Mouse (Mus musculus) forebrain, embryonic 12.5 days (tissue): ENCODE measurements around the gene Spaca4. TPM values are rescaled to one million over a fixed set of nuclear protein-coding genes. Genes with fewer than 3 reads are reported as not detected.
A peak's percentile ranks its signal among the peaks of the same experiment; 100 is the strongest.

ENCODE experiments used
- ATAC-seq: fragments of 200-750 bp; cut with Nextera tagmentation; 2 replicates; pipeline ENCODE4 v1.8.0; 2017; ENCODE audit warnings: moderate TSS enrichment; ENCODE audit not compliant: low FRiP score
- H3K27ac ChIP-seq: fragments of 300-500 bp; sonication (generic); 2 replicates; pipeline ENCODE4 v1.5.1; 2016; ENCODE audit warnings: mild to moderate bottlenecking
- H3K27me3 ChIP-seq: fragments of 300-500 bp; sonication (generic); 2 replicates; pipeline ENCODE4 v1.6.1; 2016; ENCODE audit warnings: mild to moderate bottlenecking
- H3K36me3 ChIP-seq: fragments of 300-500 bp; sonication (generic); replicated peaks from 2 replicates; pipeline ENCODE4 v1.6.1; 2016; ENCODE audit warnings: mild to moderate bottlenecking
- H3K4me1 ChIP-seq: fragments of 300-500 bp; sonication (generic); 2 replicates; pipeline ENCODE4 v1.6.1; 2016
- H3K4me2 ChIP-seq: fragments of 300-500 bp; sonication (generic); 2 replicates; pipeline ENCODE4 v1.6.1; 2016; ENCODE audit warnings: mild to moderate bottlenecking, moderate library complexity
- H3K4me3 ChIP-seq: fragments of 300-500 bp; sonication (generic); replicated peaks from 2 replicates; pipeline ENCODE4 v1.5.1; 2016; ENCODE audit warnings: mild to moderate bottlenecking
- H3K9ac ChIP-seq: fragments of 300-500 bp; sonication (generic); 2 replicates; pipeline ENCODE4 v1.6.1; 2016; ENCODE audit warnings: mild to moderate bottlenecking
- H3K9me3 ChIP-seq: fragments of 300-500 bp; sonication (generic); 2 replicates; pipeline ENCODE4 v1.6.1; 2016
- WGBS: fragments of 180-500 bp; shearing (Covaris S2); methylation state at CpG from one replicate; pipeline ENCODE4 v1.1.7; 2016; 5-methylcytosine and 5-hydroxymethylcytosine counted together
- polyA plus RNA-seq: library from polyadenylated mRNA; unstranded; fragments of >200 nt; fragmentation: Nextera tagmentation; extraction: Ambion mirVana; gene quantifications from 2 replicates; pipeline ENCODE4 v1.2.1, GENCODE M21; 2016

Gene Spaca4
- polyA plus RNA-seq, 1 experiment from 2014 or later, result not detected

DNA sequence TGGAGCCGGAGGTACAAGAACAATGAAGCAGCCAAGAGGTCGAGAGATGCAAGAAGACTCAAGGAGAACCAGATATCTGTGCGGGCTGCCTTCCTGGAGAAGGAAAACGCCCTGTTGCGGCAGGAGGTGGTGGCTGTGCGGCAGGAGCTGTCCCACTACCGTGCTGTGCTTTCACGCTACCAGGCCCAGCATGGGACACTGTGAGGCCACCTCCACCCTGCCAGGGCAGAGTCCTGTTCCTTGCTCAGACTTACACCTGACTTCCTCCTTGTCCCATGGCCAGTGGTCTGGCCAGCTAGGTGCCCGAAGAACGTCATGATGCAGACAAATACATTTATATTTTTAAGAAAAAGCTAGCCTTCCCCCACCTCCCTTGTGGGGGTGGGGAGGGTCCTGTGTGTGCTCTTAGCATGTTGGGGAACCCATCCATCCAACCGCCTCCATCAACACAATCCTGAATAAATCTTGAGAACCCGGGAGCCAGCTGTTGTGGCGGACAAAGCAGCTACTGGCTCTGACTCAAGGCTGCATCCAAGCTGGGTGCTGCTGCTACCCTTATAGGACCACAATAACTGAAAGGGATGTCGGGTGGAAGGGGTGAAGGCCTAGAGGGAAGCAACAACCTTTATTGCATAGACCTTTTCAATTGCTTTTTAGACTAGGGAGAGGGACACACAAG, 15.8 kb downstream of the Spaca4 start:
- peak overlapping the region; percentile 70 for H3K27ac ChIP-seq
- peaks cover 61% of the 10 kb centered on the region for H3K4me1 ChIP-seq
- no peak overlapping the region for H3K9ac ChIP-seq
- peaks cover 42% of the 10 kb centered on the region for H3K36me3 ChIP-seq
- H3K4me2 ChIP-seq, result no peak overlapping the region
- ATAC-seq, result no peak
- H3K9me3 ChIP-seq, result no peaks in the 10 kb centered on the region
- 77% methylated on average over 14 of the region's 14 CpGs for WGBS
- H3K4me3 ChIP-seq, result no peak overlapping the region
- no peaks in the 10 kb centered on the region for H3K27me3 ChIP-seq

DNA sequence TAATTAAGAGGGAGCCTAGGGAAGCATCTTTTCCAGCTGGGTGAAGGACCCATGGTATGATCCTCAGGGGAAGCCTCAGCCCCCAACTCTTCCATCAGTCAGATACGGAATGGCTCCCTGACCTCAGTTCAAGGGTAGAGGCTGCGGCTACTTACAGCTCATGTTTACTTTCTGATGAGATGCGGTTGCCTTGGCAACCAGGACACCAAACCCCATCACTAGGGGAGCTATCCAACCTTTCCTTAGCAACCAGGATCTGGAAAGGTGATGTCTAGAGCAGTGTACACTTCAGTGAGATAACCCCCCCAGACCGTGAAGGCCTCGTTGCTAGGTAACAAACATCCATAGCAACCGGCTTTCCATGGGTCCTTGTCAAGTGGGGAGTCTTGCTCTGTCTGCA, 16.6 kb downstream of the Spaca4 start:
- WGBS, result 51% methylated on average over 6 of the region's 6 CpGs
- Histone ChIP-seq H3K27me3 (no peaks in the 10 kb centered on the region), H3K4me1 (peaks cover 57% of the 10 kb centered on the region), H3K27ac (peak overlapping the region; percentile 70; the same call in 1 of the 2 replicates), H3K9me3 (no peaks in the 10 kb centered on the region), H3K4me2 (no peak overlapping the region), H3K9ac (no peak overlapping the region), H3K36me3 (peaks cover 42% of the 10 kb centered on the region), H3K4me3 (no peak overlapping the region)
- ATAC-seq, result no peak

DNA sequence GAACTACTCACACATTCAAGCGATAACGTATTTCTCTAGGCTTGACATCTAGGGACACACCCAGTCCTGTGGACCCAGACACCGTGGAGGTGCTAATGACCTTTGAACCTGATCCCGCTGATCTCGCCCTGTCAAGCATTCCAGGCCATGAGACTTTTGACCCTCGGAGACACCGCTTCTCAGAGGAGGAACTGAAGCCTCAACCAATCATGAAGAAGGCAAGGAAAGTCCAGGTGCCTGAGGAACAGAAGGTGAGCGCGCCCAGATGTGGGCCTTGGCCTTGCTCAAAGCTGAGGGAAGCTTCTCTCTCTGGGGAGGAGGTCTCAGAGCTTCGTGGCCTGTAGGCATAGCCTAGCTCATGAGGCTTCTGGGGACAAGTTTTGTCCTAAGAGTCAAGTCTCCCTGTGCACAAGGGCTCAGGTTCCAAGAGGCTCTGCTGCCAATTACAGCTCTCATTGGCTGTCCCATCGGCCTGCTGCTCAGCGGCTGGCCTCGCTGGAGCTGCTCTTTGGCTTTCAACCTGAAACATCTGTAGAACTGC, 17.3 kb downstream of the Spaca4 start:
- Histone ChIP-seq H3K4me1 (peaks cover 62% of the 10 kb centered on the region), H3K27me3 (no peaks in the 10 kb centered on the region), H3K9me3 (no peaks in the 10 kb centered on the region), H3K27ac (peak overlapping the region; percentile 67), H3K36me3 (peaks cover 38% of the 10 kb centered on the region), H3K4me3 (no peak overlapping the region), H3K4me2 (peak overlapping the region; percentile 99; the same call in 1 of the 2 replicates), H3K9ac (no peak overlapping the region)
- ATAC-seq, result no peak
- WGBS, result 68% methylated on average over 13 of the region's 13 CpGs

DNA sequence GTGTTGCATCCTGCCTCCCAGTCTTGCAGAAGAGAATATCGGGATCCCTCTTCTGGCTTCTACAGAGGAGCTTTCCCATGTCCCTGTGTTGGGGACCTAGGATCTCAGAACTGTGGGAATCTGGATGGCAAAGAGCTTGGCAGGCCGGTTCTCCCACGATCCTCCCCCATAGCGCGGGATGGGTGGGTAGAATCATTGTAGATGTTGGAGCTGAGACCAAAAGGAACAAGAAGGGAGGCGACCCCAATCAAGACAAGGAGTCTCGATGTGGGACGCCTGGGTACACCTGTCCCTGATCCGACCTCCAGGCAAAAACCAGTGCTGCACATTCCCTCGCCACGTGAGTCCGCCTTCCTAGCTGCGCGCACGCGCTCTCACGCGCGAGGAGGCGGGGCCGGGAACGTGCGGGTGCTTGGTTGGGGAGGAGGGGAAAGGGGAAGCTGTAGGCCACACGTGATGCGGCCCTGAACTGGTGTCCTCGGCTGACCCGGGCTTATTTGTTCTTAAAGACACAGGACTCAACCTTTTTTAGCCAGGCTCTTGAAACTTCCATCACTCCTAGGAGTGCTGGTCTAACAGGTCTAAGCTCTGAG, 18.1 kb downstream of the Spaca4 start:
- H3K36me3 ChIP-seq, result peaks cover 30% of the 10 kb centered on the region
- H3K9me3 ChIP-seq, result no peaks in the 10 kb centered on the region
- H3K27ac ChIP-seq, result peak overlapping the region; percentile 78
- H3K9ac ChIP-seq, result peak overlapping the region; percentile 79; the same call in 1 of the 2 replicates
- no peaks in the 10 kb centered on the region for H3K27me3 ChIP-seq
- under 1% methylated on average over 27 of the region's 27 CpGs for WGBS
- H3K4me2 ChIP-seq, result peak overlapping the region; percentile 99
- H3K4me3 ChIP-seq, result peak overlapping the region; percentile 61
- peaks cover 70% of the 10 kb centered on the region for H3K4me1 ChIP-seq
- ATAC-seq, result peak; percentile 5; the same call in 1 of the 2 replicates

DNA sequence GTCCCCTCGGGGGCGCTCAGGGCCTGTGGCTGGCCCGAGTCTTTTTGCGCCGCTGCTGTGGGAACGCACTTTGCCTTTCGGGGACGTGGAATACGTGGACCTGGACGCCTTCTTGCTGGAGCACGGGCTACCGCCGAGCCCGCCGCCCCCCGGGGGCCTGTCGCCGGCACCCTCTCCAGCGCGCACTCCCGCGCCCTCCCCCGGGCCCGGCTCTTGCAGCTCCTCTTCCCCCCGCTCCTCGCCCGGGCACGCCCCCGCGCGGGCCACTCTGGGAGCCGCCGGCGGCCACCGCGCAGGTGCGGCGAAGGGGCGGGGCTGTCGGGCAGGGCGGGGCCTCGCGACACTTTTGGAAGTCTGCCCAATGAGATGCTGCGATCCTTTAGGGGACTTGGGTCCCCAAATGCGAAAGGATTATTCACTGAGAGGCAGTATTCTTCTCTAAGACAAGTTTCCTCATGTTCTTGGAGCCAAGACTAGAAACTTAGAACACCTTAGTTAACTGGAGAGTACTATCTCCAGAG, 18.8 kb downstream of the Spaca4 start:
- Histone ChIP-seq H3K27me3 (no peaks in the 10 kb centered on the region), H3K36me3 (peaks cover 23% of the 10 kb centered on the region), H3K4me3 (peak overlapping the region; percentile 61), H3K9me3 (no peaks in the 10 kb centered on the region), H3K4me2 (peak overlapping the region; percentile 99), H3K4me1 (peaks cover 70% of the 10 kb centered on the region), H3K9ac (peak overlapping the region; percentile 79), H3K27ac (peak overlapping the region; percentile 78)
- 0 out of 2 replicates have a peak, but pooled peaks have one; percentile 1 for ATAC-seq
- under 1% methylated on average over 45 of the region's 45 CpGs for WGBS

DNA sequence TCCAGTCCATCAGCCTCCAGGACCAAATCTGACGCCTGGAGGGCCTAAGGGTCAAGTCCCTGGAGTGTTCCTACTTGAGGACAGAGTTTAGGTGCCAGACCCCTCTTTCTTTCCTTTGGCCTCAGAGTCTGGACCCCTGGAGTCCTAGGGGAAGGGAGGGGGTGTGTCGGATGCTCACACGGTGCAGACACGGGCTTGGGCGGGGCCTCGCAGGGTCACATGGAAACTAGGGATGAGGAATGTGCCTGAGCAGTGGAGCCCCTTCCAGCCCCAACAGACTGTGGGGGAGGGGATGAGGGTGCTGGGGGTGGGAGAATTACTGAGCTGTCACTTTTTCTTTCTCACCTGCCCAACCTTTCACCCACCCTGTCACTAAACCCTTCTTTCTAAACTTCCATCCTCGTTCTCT, 19.7 kb downstream of the Spaca4 start:
- Histone ChIP-seq H3K4me1 (peaks cover 78% of the 10 kb centered on the region), H3K27ac (peak overlapping the region; percentile 51; the same call in 1 of the 2 replicates), H3K36me3 (peaks cover 14% of the 10 kb centered on the region), H3K4me2 (peak overlapping the region; percentile 99), H3K4me3 (peak overlapping the region; percentile 61), H3K27me3 (peaks cover 8% of the 10 kb centered on the region; the same call in 1 of the 2 replicates), H3K9ac (peak overlapping the region; percentile 79), H3K9me3 (no peaks in the 10 kb centered on the region)
- 1% methylated on average over 7 of the region's 7 CpGs for WGBS
- no peak for ATAC-seq

DNA sequence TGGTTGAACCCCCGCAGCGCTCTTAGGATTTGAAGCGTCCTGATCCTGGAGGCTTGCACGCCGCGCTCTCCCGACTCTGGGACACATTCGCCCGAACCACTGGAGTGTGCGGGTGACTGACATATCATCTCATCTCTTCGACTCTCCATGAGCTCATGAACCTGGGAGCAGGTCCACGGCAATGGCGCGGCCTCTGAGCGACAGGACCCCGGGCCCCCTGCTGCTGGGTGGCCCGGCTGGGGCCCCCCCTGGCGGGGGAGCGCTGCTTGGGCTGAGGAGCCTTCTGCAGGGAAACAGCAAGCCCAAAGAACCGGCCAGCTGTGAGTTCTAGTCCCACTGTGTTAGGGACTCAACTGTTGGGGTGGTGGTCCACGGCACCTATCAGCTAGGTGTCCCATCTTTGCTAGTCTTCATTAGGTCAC, 20.2 kb downstream of the Spaca4 start:
- 0% methylated on average over 21 of the region's 21 CpGs for WGBS
- H3K4me3 ChIP-seq, result peak overlapping the region; percentile 61
- H3K36me3 ChIP-seq, result peaks cover 10% of the 10 kb centered on the region
- H3K27ac ChIP-seq, result peak overlapping the region; percentile 51
- peaks cover 10% of the 10 kb centered on the region for H3K27me3 ChIP-seq
- H3K9me3 ChIP-seq, result no peaks in the 10 kb centered on the region
- H3K9ac ChIP-seq, result peak overlapping the region; percentile 79
- H3K4me1 ChIP-seq, result peaks cover 80% of the 10 kb centered on the region
- peak overlapping the region; percentile 99 for H3K4me2 ChIP-seq
- ATAC-seq, result no peak

DNA sequence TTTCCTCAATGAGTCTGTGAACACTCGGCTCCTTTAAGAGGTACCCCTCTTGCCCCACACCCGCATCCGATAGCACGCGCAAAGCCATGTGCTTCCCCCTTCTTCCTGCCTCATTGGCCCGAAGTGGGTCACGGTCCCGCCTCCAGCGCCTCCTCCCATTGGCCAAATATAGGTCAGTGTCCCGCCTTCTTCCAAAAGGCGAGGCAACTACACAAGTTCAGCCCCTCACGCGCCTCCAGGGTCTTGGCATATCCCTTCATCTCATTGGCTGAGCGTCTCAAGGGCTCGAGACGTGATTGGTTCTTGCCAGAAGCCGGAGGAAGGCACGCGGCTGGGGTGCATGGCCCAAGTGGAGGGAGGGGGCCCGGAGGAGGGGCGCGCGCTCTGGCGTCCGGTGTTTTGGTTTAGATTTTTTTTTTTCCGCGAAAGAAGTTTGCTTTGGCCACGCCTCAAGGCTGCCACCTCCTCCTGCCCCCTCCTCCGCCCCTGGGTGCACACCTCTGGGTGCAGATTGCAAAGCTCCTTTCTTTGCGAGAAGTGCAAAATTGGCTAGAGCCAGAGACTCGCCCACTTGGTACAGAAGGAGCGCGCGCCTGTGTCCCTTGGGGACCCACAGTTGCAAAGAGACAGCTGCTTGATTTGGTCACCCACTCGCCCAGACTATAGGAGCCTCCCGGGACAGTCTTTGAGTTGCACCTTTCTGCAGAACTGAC, 20.7 kb downstream of the Spaca4 start, which contains the start of gene Dbp:
Dbp (plus strand) TSS at position 359 of the 713 bp plus-strand sequence.
- Histone ChIP-seq H3K9me3 (no peaks in the 10 kb centered on the region), H3K9ac (peak within 1 kb of the TSS; percentile 79), H3K4me3 (peak within 1 kb of the TSS; percentile 61), H3K27ac (peak within 1 kb of the TSS; percentile 87), H3K4me2 (peak within 1 kb of the TSS; percentile 99), H3K4me1 (peaks cover 83% of the 10 kb centered on the region), H3K27me3 (peaks cover 15% of the 10 kb centered on the region), H3K36me3 (0 out of 2 replicates have a peak, but pooled peaks cover 4% of the 10 kb centered on the region)
- 1% methylated on average over 36 of the region's 36 CpGs for WGBS
- peak; percentile 86 for ATAC-seq

DNA sequence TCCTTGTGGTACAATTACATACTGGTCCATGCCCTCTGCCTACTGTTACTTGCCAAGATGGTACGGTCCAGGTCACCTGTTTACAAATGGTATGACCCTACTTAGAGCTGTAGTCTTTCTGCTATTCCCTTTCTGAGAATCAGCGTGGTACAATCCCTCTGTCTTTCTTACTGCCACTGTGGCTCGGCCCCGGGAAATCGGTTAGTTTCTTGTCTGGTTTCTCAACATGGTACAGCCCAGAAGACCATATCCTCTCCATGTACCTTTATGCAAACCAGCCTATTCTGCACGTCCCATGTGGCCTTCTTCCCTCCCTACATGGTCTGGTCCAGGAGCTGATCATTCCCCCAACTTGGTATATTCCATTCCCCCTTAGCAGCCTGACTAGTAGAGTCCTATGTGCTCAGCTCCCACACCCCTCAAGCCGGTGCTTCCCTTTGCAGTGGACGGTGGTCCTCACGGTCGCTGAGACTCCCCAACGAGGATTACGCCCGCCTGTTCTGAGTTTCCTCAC, 21.5 kb downstream of the Spaca4 start:
- Histone ChIP-seq H3K4me3 (peak overlapping the region; percentile 43), H3K4me1 (peaks cover 83% of the 10 kb centered on the region), H3K9me3 (no peaks in the 10 kb centered on the region), H3K9ac (peak overlapping the region; percentile 56), H3K27ac (peak overlapping the region; percentile 87), H3K36me3 (no peaks in the 10 kb centered on the region), H3K4me2 (peak overlapping the region; percentile 99), H3K27me3 (peaks cover 23% of the 10 kb centered on the region)
- WGBS, result under 1% methylated on average over 13 of the region's 13 CpGs
- ATAC-seq, result peak; percentile 40

DNA sequence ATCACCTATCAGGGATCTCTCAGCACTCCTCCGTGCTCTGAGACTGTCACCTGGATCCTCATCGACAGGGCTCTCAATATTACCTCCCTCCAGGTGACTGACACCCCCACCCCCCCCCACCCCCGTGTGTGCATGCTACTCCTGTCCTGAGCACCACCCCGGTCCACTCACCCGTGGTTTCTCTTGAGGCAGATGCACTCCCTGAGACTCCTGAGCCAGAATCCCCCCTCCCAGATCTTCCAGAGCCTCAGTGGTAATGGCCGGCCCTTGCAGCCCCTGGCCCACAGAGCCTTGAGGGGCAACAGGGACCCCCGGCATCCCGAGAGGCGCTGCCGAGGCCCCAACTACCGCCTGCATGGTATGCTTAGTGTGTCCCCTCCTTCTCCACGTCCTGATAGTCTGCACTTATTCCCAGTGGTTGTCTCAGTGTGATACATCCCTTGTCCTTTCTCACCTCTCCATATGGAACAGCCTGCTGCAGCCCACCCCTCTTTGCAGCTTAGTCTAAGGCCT, 22.0 kb downstream of the Spaca4 start:
- 34% methylated on average over 12 of the region's 12 CpGs for WGBS
- H3K4me1 ChIP-seq, result peaks cover 78% of the 10 kb centered on the region
- no peak for ATAC-seq
- H3K4me3 ChIP-seq, result peak overlapping the region; percentile 43
- peak overlapping the region; percentile 56 for H3K9ac ChIP-seq
- peak overlapping the region; percentile 87 for H3K27ac ChIP-seq
- H3K36me3 ChIP-seq, result no peaks in the 10 kb centered on the region
- no peaks in the 10 kb centered on the region for H3K9me3 ChIP-seq
- peak overlapping the region; percentile 99 for H3K4me2 ChIP-seq
- peaks cover 28% of the 10 kb centered on the region for H3K27me3 ChIP-seq

DNA sequence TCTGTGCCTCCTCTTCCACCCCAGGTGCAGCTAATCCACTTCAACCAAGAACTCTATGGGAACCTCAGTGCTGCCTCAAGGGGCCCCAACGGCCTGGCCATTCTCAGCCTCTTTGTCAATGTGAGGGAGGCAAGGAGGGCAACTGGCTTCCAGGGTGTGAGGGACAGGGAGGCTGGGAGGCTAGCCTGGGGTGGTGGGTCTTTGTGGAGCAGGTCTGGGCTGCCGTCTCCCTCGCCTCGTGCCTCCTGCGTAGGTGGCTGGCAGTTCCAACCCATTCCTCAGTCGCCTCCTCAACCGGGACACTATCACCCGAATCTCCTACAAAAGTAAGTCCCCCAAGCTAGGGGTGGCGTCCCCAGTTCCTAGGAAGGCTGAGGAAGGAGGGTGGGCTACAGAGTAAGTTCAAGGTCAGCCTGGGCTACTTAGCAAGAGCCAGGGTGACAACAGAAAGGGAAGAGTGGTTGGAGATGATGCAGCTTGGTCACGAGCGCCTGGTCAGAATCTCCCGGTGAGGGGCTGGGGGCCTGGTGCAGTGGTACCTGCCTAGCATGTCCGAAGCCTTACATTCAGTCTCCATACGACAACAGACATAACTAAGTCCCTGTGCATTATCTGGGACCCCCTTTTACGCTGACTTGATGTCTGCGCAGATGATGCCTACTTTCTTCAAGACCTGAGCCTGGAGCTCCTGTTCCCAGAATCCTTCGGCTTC, 22.6 kb downstream of the Spaca4 start:
- peak overlapping the region; percentile 87; the same call in 1 of the 2 replicates for H3K27ac ChIP-seq
- H3K4me2 ChIP-seq, result peak overlapping the region; percentile 99; the same call in 1 of the 2 replicates
- peaks cover 72% of the 10 kb centered on the region for H3K4me1 ChIP-seq
- H3K4me3 ChIP-seq, result peak overlapping the region; percentile 43; the same call in 1 of the 2 replicates
- H3K9ac ChIP-seq, result no peak overlapping the region; the same call in 1 of the 2 replicates
- H3K27me3 ChIP-seq, result peaks cover 35% of the 10 kb centered on the region
- ATAC-seq, result no peak
- no peaks in the 10 kb centered on the region for H3K36me3 ChIP-seq
- 86% methylated on average over 17 of the region's 17 CpGs for WGBS
- H3K9me3 ChIP-seq, result no peaks in the 10 kb centered on the region
